Mouse (Mus musculus) small intestine, adult 2 months (tissue): ENCODE measurements at regions not wholly inside any gene's neighbourhood (a gene's known extent, or its start where the extent isn't known, plus 50 kb on each side); places are given as distances from the start of the nearest gene placed in this dataset.
"Not testable (repeated sequence)": the region's sequence is repeated elsewhere in the genome, so short reads cannot be mapped to it uniquely, and the experiment has no call there.

Experiments used
- H3K27ac ChIP-seq: fragments of 200-500 bp; 2 replicates; pipeline ENCODE4 v1.5.1; 2012; ENCODE audit warnings: low read depth, low read length, control low read depth, inconsistent platforms; ENCODE audit not compliant: insufficient read depth
- H3K27me3 ChIP-seq: fragments of 200-500 bp; 2 replicates; pipeline ENCODE4 v1.6.1; 2012; ENCODE audit warnings: mild to moderate bottlenecking, moderate library complexity, low read length, inconsistent platforms; ENCODE audit not compliant: control insufficient read depth, insufficient read depth
- H3K36me3 ChIP-seq: fragments of 200-500 bp; 2 replicates; pipeline ENCODE4 v1.6.1; 2012; ENCODE audit warnings: mild to moderate bottlenecking, low read length, control low read depth, inconsistent platforms; ENCODE audit not compliant: control insufficient read depth, insufficient read depth
- H3K4me1 ChIP-seq: fragments of 200-500 bp; 2 replicates; pipeline ENCODE4 v1.6.1; 2012; ENCODE audit warnings: low read length, inconsistent platforms, mixed read lengths; ENCODE audit not compliant: control insufficient read depth, insufficient read depth, insufficient read length
- H3K4me3 ChIP-seq: fragments of 200-500 bp; 2 replicates; pipeline ENCODE4 v1.5.1; 2012; ENCODE audit warnings: low read depth, mild to moderate bottlenecking, control low read depth, inconsistent platforms, low read length, moderate library complexity
- CTCF ChIP-seq: fragments of 200-500 bp; IDR thresholded peaks from 2 replicates; pipeline ENCODE4 v1.5.1; 2012; ENCODE audit warnings: low read depth, mild to moderate bottlenecking, control low read depth, inconsistent platforms, low read length, moderate library complexity, mixed read lengths; ENCODE audit not compliant: insufficient replicate concordance, insufficient read length; ENCODE audit errors: extremely low read depth
- POLR2A ChIP-seq: fragments of 200-500 bp; IDR thresholded peaks from 2 replicates; pipeline ENCODE4 v1.6.1; 2012; ENCODE audit warnings: low read depth, mild to moderate bottlenecking, control low read depth, inconsistent platforms, low read length, moderate library complexity
- WGBS: fragments of 180-500 bp; shearing (Covaris S2); methylation state at CpG from one replicate; pipeline ENCODE4 v1.1.7; 2018; 5-methylcytosine and 5-hydroxymethylcytosine counted together

GRCm38 (mm10) chr3:56955799-56956121 lies 346.0 kb downstream of the Tm4sf1 start:
- Histone ChIP-seq H3K36me3 (no peaks in the 10 kb centered on the region), H3K27ac (no peak overlapping the region), H3K4me3 (no peak overlapping the region), H3K27me3 (no peaks in the 10 kb centered on the region), H3K4me1 (no peaks in the 10 kb centered on the region)
- 85% methylated on average over 2 of the region's 2 CpGs for WGBS
- no peak for TF ChIP-seq CTCF
- no peak for TF ChIP-seq POLR2A

DNA sequence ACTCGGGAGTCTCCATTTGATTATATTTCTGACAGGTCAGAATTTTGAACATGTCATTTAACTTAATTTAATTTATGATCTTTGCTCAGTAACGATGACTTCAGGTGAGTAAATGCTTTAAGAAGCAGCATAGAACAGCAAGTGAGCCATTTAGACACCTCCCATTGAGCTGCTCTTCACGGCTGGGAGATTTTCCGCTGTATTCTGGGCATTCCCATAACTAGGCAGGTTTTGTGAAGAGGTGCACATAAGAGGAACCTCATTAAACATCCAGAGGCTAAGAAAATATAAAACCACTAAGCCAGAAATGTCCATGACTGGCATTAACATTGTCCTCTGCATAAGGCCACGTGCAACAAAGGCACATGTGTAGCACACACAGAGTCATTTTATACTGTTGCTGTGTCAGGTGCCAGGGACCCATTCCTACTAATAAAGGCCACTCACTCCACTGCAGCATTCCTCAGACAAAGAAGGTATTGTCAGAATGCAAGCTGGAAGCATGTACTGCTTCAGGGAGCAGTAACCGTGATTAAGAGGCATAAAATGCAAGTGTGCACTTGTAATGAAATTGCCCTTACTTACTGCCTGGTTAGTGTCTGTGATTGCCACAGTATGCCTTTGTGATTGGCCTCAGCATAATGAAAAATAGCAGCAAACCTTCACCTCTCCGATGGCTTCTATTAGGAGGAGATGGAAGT lies 346.5 kb downstream of the Tm4sf1 start:
- Histone ChIP-seq H3K27me3 (no peaks in the 10 kb centered on the region), H3K4me1 (no peaks in the 10 kb centered on the region), H3K4me3 (no peak overlapping the region), H3K36me3 (no peaks in the 10 kb centered on the region), H3K27ac (no peak overlapping the region)
- no peak for TF ChIP-seq POLR2A
- no peak for TF ChIP-seq CTCF
- WGBS = 62% methylated on average over 7 of the region's 7 CpGs

DNA sequence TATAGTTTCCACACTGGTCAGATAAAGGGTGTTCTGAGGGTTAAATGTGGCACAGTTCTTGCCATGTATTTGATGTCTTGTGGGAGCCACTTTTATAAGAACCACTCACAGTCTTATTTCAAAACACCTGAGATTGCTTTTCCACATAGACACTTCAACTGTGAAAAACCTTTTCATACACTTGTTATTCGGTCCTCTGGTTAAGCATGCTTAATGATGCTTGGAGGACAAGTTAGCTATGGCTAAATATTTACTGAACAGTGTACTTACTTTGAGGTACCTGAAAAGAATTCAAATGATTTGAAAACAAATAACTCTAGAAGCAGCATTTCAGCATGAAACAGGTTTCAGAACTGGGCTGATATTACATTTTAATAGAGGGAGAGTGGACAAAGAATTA lies 359.2 kb downstream of the Tm4sf1 start:
- H3K27ac ChIP-seq, H3K4me1 ChIP-seq, H3K27me3 ChIP-seq, H3K4me3 ChIP-seq, H3K36me3 ChIP-seq: not testable (repeated sequence)
- no CpG with 5 or more reads among the region's 1 CpGs for WGBS

- H3K4me1 ChIP-seq, H3K4me3 ChIP-seq, H3K36me3 ChIP-seq, H3K27ac ChIP-seq, H3K27me3 ChIP-seq: not testable (repeated sequence)
- WGBS = 78% methylated on average over 1 of the region's 2 CpGs
These were observed 372.8 kb downstream of the Tm4sf1 start for GRCm38 (mm10) chr3:56928940-56929339.

DNA sequence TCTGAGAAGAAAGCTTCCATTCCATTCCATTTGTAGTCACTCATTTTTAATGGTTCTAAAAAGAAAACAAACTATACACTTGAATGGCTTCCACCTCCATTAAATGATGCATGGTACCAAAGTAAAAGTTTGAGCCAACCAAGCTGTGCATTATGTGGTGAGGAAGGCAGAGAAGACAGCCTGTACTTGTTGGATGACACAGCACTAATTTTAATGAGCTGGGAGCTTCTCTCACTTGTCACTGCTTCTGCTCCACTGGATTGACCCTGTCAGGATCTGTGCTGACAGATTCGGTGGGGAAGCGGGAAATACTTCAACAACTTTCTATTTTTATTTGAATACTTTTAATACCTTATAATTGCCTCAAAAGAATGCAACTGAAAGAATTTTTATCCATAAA lies 403.3 kb downstream of the Tm4sf1 start:
- WGBS = 95% methylated on average over 2 of the region's 2 CpGs
- Histone ChIP-seq H3K27me3 (no peaks in the 10 kb centered on the region), H3K36me3 (no peaks in the 10 kb centered on the region), H3K4me1 (no peaks in the 10 kb centered on the region), H3K4me3 (no peak overlapping the region), H3K27ac (no peak overlapping the region)
- TF ChIP-seq CTCF (no peak), POLR2A (no peak)

- Histone ChIP-seq H3K36me3 (no peaks in the 10 kb centered on the region), H3K4me1 (no peaks in the 10 kb centered on the region), H3K4me3 (no peak overlapping the region), H3K27me3 (no peaks in the 10 kb centered on the region), H3K27ac (no peak overlapping the region)
- TF ChIP-seq POLR2A (no peak), CTCF (no peak)
- WGBS = 58% methylated on average over 4 of the region's 4 CpGs
These were observed 424.7 kb downstream of the Tm4sf1 start for GRCm38 (mm10) chr3:56877062-56877461.

DNA sequence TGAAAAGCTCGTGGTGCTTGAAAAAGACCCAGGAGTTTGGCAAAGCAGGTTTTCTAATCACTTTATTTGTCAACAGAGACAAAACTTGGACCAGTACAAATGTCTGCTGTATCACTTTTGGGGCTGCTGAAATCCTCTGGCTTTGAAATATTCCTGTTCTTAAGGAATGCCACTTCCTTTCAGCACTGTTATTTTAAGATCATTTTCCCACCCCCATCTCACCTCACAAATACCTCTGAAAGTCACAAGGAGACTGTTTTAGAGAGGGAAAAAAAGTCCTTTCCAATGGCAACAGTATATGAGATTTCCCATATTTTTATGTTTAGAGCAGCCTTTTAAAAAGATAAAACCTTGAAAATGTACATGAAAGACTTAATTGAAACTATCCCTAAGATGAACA lies 438.2 kb downstream of the Tm4sf1 start:
- whole genome bisulfite sequencing = 46% methylated on average over 1 of the region's 1 CpGs
- H3K27me3 ChIP-seq = no peaks in the 10 kb centered on the region

DNA sequence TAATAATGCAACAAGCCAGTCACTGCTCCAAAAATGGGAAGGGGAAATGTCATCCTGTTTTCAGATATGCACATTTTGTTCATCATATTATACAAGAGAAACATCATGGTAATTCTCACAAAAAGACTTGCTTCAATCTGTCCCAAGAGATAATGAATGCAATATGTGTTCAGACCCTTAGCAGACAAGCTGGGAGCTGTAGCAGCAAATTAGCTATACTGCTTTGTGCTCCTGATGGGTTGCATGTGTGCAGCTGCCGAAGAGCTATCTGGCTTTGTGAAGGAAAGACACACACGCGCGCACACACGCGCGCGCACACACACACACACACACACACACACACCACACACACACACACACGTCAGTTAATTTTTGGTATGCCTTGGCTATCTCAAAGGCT lies 441.9 kb downstream of the Tm4sf1 start:
- Histone ChIP-seq H3K27ac (no peak overlapping the region), H3K4me3 (no peak overlapping the region), H3K36me3 (no peaks in the 10 kb centered on the region), H3K27me3 (no peaks in the 10 kb centered on the region), H3K4me1 (no peaks in the 10 kb centered on the region)
- no peak for TF ChIP-seq POLR2A
- TF ChIP-seq CTCF = no peak
- 93% methylated on average over 9 of the region's 9 CpGs for WGBS

More for the DNA sequence above, 438.2 kb downstream of the Tm4sf1 start:
- no peak overlapping the region for H3K27ac ChIP-seq
- H3K36me3 ChIP-seq = no peaks in the 10 kb centered on the region
- H3K4me1 ChIP-seq = no peaks in the 10 kb centered on the region
- TF ChIP-seq POLR2A (no peak), CTCF (no peak)
- no peak overlapping the region for H3K4me3 ChIP-seq
